Mouse (Mus musculus): Measurements from ENCODE around the gene Lgsn. TPM values are rescaled to one million over a fixed set of nuclear protein-coding genes. Genes with fewer than 3 reads are reported as not detected.
A peak's percentile ranks its signal among the peaks of the same experiment; 100 is the strongest.

The Lgsn gene
- total RNA-seq, 2 experiments from 2014 or later = not detected

DNA sequence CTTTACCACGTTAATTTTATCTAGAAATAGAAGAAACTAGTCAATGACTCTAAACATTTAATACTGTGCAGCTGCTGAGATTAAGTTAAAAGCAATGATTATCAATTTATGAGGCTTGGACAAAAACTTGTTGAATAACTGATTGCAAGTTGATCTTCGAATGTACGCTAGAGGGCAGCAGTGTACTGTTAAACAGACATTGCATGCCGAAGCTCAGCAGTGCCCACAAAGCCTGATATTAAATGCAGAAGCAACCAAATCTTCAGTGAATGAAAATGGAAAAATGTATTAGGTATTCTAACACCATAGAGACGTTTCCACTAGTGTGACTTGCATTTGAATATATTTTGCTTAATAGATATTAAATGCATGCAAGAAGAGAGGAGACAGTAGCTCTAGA is 33.9 kb downstream of the Lgsn start:
- peak in 1 of 2 experiments; percentile 62 for DNase-seq (ENCODE audit: extremely low spot score in 1 of 2, low spot score in 1 of 2)

DNA sequence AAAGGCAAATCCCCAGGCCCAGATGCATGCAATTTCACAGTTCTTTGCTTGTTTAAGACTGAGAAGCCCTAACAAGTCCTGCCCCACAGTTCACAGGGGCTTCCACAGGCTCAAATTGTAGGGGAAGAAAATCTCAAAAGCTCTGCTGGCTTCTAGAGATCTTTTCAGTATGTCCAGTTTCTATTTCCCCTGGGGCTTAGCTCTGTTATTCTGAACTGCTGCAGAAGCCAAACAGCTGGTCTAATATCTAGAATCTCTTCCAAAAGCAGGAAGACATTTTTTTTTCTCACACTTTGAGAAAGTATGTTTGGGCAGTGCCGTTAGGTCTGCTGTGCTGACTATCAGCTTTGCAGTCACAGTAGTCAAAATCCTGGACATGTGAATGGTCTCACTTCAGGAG is 38.6 kb downstream of the Lgsn start:
- DNase-seq (ENCODE audit: extremely low spot score in 1 of 2, low spot score in 1 of 2) = no peak

DNA sequence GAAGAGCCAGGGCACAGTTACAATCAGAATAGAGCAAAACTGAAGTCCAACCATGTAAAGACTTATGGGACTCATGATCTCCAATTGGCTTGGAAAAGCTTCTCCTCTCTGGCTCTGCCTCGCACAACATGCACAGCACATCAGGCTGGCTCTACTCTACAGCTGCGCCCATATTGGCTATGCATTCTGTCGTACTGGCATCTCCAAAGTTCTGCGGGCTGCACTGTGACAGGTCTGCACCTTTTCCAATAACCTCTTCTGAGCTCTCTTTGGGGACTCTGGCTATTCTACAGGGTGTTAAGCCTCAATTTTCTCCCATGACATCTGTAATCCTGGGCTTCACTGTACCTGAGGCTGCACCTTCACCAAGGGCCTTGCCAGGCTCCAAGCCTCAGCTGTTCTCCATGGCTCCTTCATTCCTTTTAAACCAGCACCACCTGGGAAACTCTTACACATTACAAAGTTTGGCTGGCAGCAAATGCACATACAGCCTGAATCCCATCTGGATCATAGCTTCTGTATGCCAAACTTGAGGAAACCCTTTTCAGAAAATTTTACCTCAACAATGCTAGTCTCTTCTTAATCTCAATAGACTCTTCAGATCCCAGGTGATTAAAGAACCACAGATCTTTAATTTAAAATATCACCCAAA is 44.5 kb downstream of the Lgsn start:
- DNase-seq (ENCODE audit: extremely low spot score in 1 of 2, low spot score in 1 of 2) = no peak

DNA sequence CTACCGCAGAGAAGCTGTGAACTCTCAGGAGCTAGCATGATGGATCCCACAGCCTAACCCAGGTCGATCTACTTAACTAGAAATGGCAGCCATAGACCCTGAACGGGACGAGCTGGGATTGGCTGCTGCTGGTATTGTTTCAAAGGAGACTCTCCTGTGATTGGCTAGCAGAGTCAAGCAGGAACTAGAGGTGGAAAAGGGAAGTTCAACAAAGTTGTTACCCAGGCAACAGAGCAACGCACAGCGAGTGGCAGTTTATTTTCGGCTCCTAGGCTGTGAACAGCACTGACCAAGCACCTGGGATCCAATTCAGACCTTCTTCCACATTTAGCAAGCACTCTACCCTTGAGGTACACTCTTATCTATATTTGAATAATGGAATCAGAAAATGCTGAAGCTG is 46.4 kb downstream of the Lgsn start, which contains the start of the genes 4931428L18Rik and Pih1d3:
Gene 4931428L18Rik, minus strand, starts transcription at position 121 of the 400 bp plus-strand sequence.
Gene Pih1d3, plus strand, starts transcription at position 275 of the 400 bp plus-strand sequence.
- DNase-seq (ENCODE audit: extremely low spot score in 1 of 2, low spot score in 1 of 2) = no peak

DNA sequence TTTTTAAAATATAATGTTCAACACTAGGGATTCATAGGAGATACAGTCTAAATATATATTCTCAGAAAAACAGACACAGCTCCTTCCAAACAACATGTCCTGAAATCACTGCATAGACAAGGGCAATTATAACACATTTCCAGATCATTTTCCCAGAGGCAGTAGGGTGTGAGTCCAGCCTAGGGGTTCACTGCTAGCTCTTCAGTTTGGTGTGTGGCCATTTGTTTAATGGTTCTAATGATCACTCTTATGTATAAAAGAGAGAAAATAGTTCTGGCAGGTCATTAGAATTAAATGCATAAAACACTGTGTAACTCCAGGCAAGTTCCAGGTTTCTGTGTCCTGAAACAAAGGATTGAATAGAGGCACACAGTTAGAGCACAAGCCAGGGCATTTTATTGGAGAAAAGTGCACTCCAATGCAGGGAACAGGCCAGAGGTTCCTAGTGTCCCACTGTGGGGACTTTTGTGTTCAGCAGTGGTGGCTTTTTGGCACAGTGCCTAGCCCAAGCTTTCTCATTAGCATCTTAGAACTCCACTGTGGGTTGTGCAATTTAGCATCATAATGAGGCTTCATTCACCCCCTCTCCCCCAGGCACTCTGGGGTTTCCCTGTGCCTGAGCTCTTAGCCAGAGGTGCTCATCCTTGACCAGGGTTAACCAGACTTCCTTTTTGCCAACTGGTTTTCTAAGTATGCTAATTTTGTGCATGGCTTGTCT is 57.3 kb downstream of the Lgsn start:
- peak in 1 of 2 experiments; percentile 13 for DNase-seq (ENCODE audit: extremely low spot score in 1 of 2, low spot score in 1 of 2)

Other genes starting within 250 kb of the Lgsn start
- gene AC153137.1, start 198.4 kb upstream of the Lgsn start, total RNA-seq (2021) = not detected
- not detected for gene 4931428L18Rik, start 46.3 kb downstream of the Lgsn start, total RNA-seq (2021)
- not detected for gene Pih1d3, start 46.4 kb downstream of the Lgsn start, total RNA-seq (2021)